Comparison of ENCODE assay signal across 9 mouse cellular contexts in genomic region chr8:108027561-108028025, GRCm38 (mm10).
DNase-seq lines count a peak whose midpoint lies in the region; ATAC-seq and TF ChIP-seq lines count a peak whose summit lies in the region.
"Had no signal": no experiment of that assay in that cellular context is flagged by ENCODE, and none has a peak within 500 bp of the region (broad histone marks: within the 10 kb centered on the region; RNA-seq: fewer than 3 reads in every experiment).

No protein-coding gene starts in this region.

- H3K9me3 ChIP-seq in lung, postnatal 0 days (ENCODE audit: low read length): no peaks in the 10 kb centered on the region
- no peaks in the 10 kb centered on the region for H3K9me3 ChIP-seq in limb, embryonic 14.5 days (ENCODE audit: control insufficient read depth, low read length)

- no peak overlapping the region for H3K4me3 ChIP-seq in lung, postnatal 0 days (ENCODE audit: low read depth, low read length)
- H3K4me3 ChIP-seq in lung, adult 2 months (replicated peaks; ENCODE audit: extremely low read depth, low read depth, low read length): no peak overlapping the region
- peak overlapping the region; percentile 21 for H3K4me3 ChIP-seq in limb, embryonic 14.5 days (replicated peaks; ENCODE audit: low read length)

- intact Hi-C loops in left cerebral cortex, postnatal 36 days (cut with DNase I): no loop called here

- H3K27ac ChIP-seq in lung, postnatal 0 days (ENCODE audit: low read length): no peak overlapping the region
- H3K27ac ChIP-seq in limb, embryonic 14.5 days (replicated peaks; ENCODE audit: low read depth, low read length): peak overlapping the region; percentile 56

- TF ChIP-seq EP300 in lung, postnatal 0 days (IDR thresholded peaks at IDR 0.05): no peak

- DNase-seq in cerebellum, postnatal 10 days: peak; percentile 48 to 56
- DNase-seq in cerebellum, adult 9-11 months: no peak
- no peak for DNase-seq in lung, postnatal 0 days (ENCODE audit: low spot score)
- no peak for DNase-seq in lung, adult 2 months
- DNase-seq in limb, embryonic 14.5 days (ENCODE audit: low spot score): peak; percentile 77
- DNase-seq in layer of hippocampus, postnatal 14 days (ENCODE audit: low spot score in 2 of 2): no peak
- no peak for DNase-seq in urinary bladder, adult 18-20 months (ENCODE audit: low spot score in 2 of 2)
- no peak for DNase-seq in left cerebral cortex, postnatal 36 days (ENCODE audit: low spot score in 2 of 2)
- DNase-seq: kidney, adult 2 months had no signal

- TF ChIP-seq POLR2A in lung, adult 2 months (IDR thresholded peaks at IDR 0.05; ENCODE audit: borderline replicate concordance, extremely low read depth, low read depth, low read length): no peak
- no peak for TF ChIP-seq POLR2A in limb, embryonic 14.5 days (IDR thresholded peaks at IDR 0.05; ENCODE audit: borderline replicate concordance, extremely low read depth, insufficient read depth, insufficient read length)

- no peaks in the 10 kb centered on the region for H3K36me3 ChIP-seq in lung, postnatal 0 days (ENCODE audit: insufficient read depth, low read length)
- no peaks in the 10 kb centered on the region for H3K36me3 ChIP-seq in limb, embryonic 14.5 days (ENCODE audit: control insufficient read depth, insufficient read depth, low read length)

- 35% methylated on average over 20 of the region's 20 CpGs for WGBS in lung, postnatal 0 days
- WGBS in lung, adult 2 months: 41% methylated on average over 20 of the region's 20 CpGs
- 5% methylated on average over 20 of the region's 20 CpGs for WGBS in limb, embryonic 14.5 days

- peak overlapping the region; percentile 33; the same call in 1 of the 2 replicates for H3K4me2 ChIP-seq in lung, postnatal 0 days (replicated peaks; ENCODE audit: low read depth, low read length)
- peak overlapping the region; percentile 49 for H3K4me2 ChIP-seq in limb, embryonic 14.5 days (replicated peaks; ENCODE audit: low read depth, low read length, severe bottlenecking)

- no peaks in the 10 kb centered on the region for H3K4me1 ChIP-seq in lung, postnatal 0 days (ENCODE audit: insufficient read depth, low read depth, low read length)
- no peaks in the 10 kb centered on the region for H3K4me1 ChIP-seq in lung, adult 2 months (ENCODE audit: control insufficient read depth, insufficient read depth, low read length)
- H3K4me1 ChIP-seq in limb, embryonic 14.5 days (ENCODE audit: control insufficient read depth, insufficient read depth, low read length): peaks cover 25% of the 10 kb centered on the region

- H3K9ac ChIP-seq in lung, postnatal 0 days (replicated peaks; ENCODE audit: low read depth): no peak overlapping the region
- H3K9ac ChIP-seq in limb, embryonic 14.5 days (ENCODE audit: low read depth, low read length, severe bottlenecking): no peak overlapping the region

- no peak for TF ChIP-seq CTCF in lung, postnatal 0 days (IDR thresholded peaks at IDR 0.05)
- TF ChIP-seq CTCF in lung, adult 2 months (IDR thresholded peaks at IDR 0.05; ENCODE audit: insufficient read depth, low read length): no peak

- H3K27me3 ChIP-seq in lung, postnatal 0 days (replicated peaks; ENCODE audit: insufficient read depth, low read length): no peaks in the 10 kb centered on the region
- no peaks in the 10 kb centered on the region for H3K27me3 ChIP-seq in limb, embryonic 14.5 days (ENCODE audit: control insufficient read depth, insufficient read depth, low read length)

- no peak for ATAC-seq in lung, postnatal 0 days
- ATAC-seq in limb, embryonic 14.5 days (ENCODE audit: low FRiP score, low read depth): peak; percentile 80

Comparison
In these comparisons a context has a peak if more than half of its experiments do, and no peak if none do; other contexts are left out.
1. DNase-seq: peak in cerebellum, postnatal 10 days (2 of 2) and limb, embryonic 14.5 days (single experiment); none in cerebellum, adult 9-11 months (single experiment), lung, postnatal 0 days (single experiment), lung, adult 2 months (single experiment), layer of hippocampus, postnatal 14 days (0 of 2), urinary bladder, adult 18-20 months (0 of 2) and left cerebral cortex, postnatal 36 days (0 of 2).